Mouse (Mus musculus) thymus, adult 2 months (tissue): ENCODE measurements around the gene Megf11.

Experiments used
- CTCF ChIP-seq: fragments of 200-500 bp; IDR thresholded peaks from 2 replicates; pipeline ENCODE4 v1.5.1; 2012; ENCODE audit warnings: mild to moderate bottlenecking, control low read depth, low read length, moderate library complexity, borderline replicate concordance; ENCODE audit not compliant: control insufficient read depth, poor library complexity, insufficient read depth; ENCODE audit errors: extremely low read depth
- POLR2A ChIP-seq: fragments of 200-500 bp; IDR thresholded peaks from 2 replicates; pipeline ENCODE4 v1.6.1; 2012; ENCODE audit warnings: mild to moderate bottlenecking, low read length, control low read depth, moderate library complexity; ENCODE audit not compliant: control insufficient read depth, poor library complexity, insufficient read depth; ENCODE audit errors: extremely low read depth

GRCm38 (mm10) chr9:64649393-64649792 is 264.0 kb downstream of the Megf11 start:
- TF ChIP-seq CTCF (no peak), POLR2A (no peak)
